Mouse (Mus musculus) embryonic facial prominence, embryonic 15.5 days (tissue): ENCODE measurements at regions not wholly inside any gene's neighbourhood (a gene's known extent, or its start where the extent isn't known, plus 50 kb on each side); places are given as distances from the start of the nearest gene placed in this dataset.
"Not testable (repeated sequence)": the region's sequence is repeated elsewhere in the genome, so short reads cannot be mapped to it uniquely, and the experiment has no call there.

ENCODE experiments used
- ATAC-seq: fragments of 200-750 bp; cut with Nextera tagmentation; 2 replicates; pipeline ENCODE4 v1.8.0; 2017; ENCODE audit warnings: low read depth, moderate TSS enrichment; ENCODE audit not compliant: insufficient number of reproducible peaks, low FRiP score, low TSS enrichment
- H3K27ac ChIP-seq: fragments of 300-500 bp; sonication (generic); replicated peaks from 2 replicates; pipeline ENCODE4 v1.5.1; 2015; ENCODE audit warnings: mild to moderate bottlenecking, inconsistent platforms
- H3K27me3 ChIP-seq: fragments of 300-500 bp; sonication (generic); 2 replicates; pipeline ENCODE4 v1.6.1; 2015; ENCODE audit warnings: inconsistent platforms
- H3K36me3 ChIP-seq: fragments of 300-500 bp; sonication (generic); 2 replicates; pipeline ENCODE4 v1.6.1; 2015; ENCODE audit warnings: mild to moderate bottlenecking, inconsistent platforms
- H3K4me1 ChIP-seq: fragments of 300-500 bp; sonication (generic); 2 replicates; pipeline ENCODE4 v1.6.1; 2015; ENCODE audit warnings: inconsistent platforms
- H3K4me2 ChIP-seq: fragments of 300-500 bp; sonication (generic); replicated peaks from 2 replicates; pipeline ENCODE4 v1.6.1; 2015; ENCODE audit warnings: mild to moderate bottlenecking, inconsistent platforms
- H3K4me3 ChIP-seq: fragments of 300-500 bp; sonication (generic); replicated peaks from 2 replicates; pipeline ENCODE4 v1.5.1; 2015; ENCODE audit warnings: mild to moderate bottlenecking, inconsistent platforms
- H3K9ac ChIP-seq: fragments of 300-500 bp; sonication (generic); 2 replicates; pipeline ENCODE4 v1.6.1; 2015; ENCODE audit warnings: inconsistent platforms
- H3K9me3 ChIP-seq: fragments of 300-500 bp; sonication (generic); replicated peaks from 2 replicates; pipeline ENCODE4 v1.6.1; 2016; ENCODE audit warnings: inconsistent platforms
- WGBS: fragments of 180-500 bp; shearing (Covaris S2); methylation state at CpG from one replicate; pipeline ENCODE4 v1.1.7; 2015; 5-methylcytosine and 5-hydroxymethylcytosine counted together

DNA sequence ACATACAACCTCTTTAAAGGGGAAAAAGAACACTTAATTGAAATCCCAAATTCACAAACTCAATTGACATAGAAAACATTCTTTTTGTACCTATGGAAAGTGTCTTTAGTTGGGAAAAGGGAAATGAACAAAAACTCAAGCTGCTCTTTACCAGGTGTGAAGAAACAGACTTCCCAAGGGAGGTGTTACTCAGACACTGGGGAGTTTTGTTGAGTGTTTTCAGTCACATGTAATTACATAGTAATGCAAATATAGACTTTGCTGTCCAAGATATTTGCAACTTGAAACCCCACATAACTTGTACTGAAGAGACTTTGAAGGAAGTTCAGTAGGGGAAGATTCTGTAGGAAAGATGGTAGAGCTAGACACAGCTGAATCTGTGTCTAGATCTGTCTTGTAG is 547.7 kb upstream of the Zfp960 start:
- Histone ChIP-seq H3K4me2 (no peak overlapping the region), H3K9ac (no peak overlapping the region), H3K9me3 (no peaks in the 10 kb centered on the region), H3K36me3 (no peaks in the 10 kb centered on the region), H3K27me3 (no peaks in the 10 kb centered on the region), H3K4me1 (no peaks in the 10 kb centered on the region), H3K27ac (no peak overlapping the region), H3K4me3 (no peak overlapping the region)
- ATAC-seq, result no peak

DNA sequence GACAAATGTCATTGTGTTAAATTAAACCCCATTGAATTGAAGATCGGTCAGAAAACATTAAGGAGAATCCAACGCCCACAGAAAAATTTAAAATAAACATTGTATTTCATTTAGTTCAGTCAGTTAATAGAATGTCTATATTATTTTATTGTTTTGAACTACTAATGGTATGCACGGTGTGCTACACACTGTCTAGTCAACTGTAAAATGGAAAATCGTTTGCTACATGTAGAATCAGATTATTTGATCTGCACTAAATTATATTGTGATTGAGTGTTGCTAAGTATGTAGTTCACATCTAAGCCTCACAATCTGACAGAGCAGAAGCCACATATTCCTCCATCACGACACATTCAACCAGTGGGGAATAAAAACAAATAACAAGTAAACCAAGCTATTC is 570.0 kb upstream of the Zfp960 start:
- 84% methylated on average over 5 of the region's 5 CpGs for WGBS
- Histone ChIP-seq H3K4me2 (no peak overlapping the region), H3K9ac (no peak overlapping the region), H3K4me3 (no peak overlapping the region), H3K9me3 (no peaks in the 10 kb centered on the region), H3K36me3 (no peaks in the 10 kb centered on the region), H3K27me3 (no peaks in the 10 kb centered on the region), H3K4me1 (no peaks in the 10 kb centered on the region), H3K27ac (no peak overlapping the region)
- no peak for ATAC-seq

GRCm38 (mm10) chr17:16493546-16493945 is 570.4 kb upstream of the Zfp960 start:
- Histone ChIP-seq H3K27ac (no peak overlapping the region), H3K4me3 (no peak overlapping the region), H3K9me3 (no peaks in the 10 kb centered on the region), H3K4me2 (no peak overlapping the region), H3K9ac (no peak overlapping the region), H3K27me3 (no peaks in the 10 kb centered on the region), H3K4me1 (no peaks in the 10 kb centered on the region), H3K36me3 (no peaks in the 10 kb centered on the region)
- WGBS, result 85% methylated on average over 2 of the region's 2 CpGs
- no peak for ATAC-seq

DNA sequence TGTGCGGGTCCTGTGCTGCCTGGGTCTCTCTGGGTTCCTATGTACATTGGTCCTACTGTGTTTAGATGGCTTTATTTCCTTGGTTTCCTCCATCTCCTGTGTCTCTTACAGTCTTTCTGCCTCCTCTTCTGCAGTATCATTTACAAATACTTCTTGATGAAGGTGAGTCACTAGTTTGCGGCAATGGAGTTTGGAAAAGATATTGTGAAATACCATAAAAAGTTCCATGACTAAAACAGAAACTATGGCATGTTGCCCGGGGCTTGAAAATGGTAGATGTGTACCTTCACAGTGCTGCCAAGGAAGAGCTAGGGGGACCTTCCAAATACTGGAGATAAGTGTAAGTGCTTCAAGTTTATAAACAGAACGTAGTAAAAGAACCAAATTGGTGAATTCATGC is 571.4 kb upstream of the Zfp960 start:
- ATAC-seq, result no peak
- 83% methylated on average over 4 of the region's 4 CpGs for WGBS
- Histone ChIP-seq H3K27ac (no peak overlapping the region), H3K4me1 (no peaks in the 10 kb centered on the region), H3K4me3 (no peak overlapping the region), H3K9ac (no peak overlapping the region), H3K36me3 (no peaks in the 10 kb centered on the region), H3K27me3 (no peaks in the 10 kb centered on the region), H3K9me3 (no peaks in the 10 kb centered on the region), H3K4me2 (no peak overlapping the region)

DNA sequence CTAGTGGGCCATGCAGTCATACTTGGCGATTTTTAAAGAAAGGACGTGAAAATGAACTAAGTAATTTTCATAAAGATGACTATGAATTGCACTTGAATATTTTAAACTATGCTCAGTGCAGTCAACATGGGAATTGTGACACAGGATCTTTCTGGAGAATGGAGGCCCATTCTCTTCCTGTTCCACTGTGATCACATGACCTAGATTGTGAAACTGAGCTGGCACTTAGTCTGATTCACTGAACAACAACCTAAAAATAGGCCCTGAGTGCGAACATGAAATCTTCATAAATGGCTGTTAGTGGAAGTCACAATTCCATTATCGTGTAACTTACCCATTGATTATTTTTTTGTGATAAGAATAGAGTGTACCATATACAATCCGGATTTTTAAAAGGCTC is 577.6 kb upstream of the Zfp960 start:
- no peak overlapping the region for H3K9ac ChIP-seq
- ATAC-seq, result no peak
- H3K4me3 ChIP-seq, result no peak overlapping the region
- H3K27me3 ChIP-seq, result no peaks in the 10 kb centered on the region
- no peaks in the 10 kb centered on the region for H3K36me3 ChIP-seq
- H3K9me3 ChIP-seq, result no peaks in the 10 kb centered on the region
- WGBS, result 89% methylated on average over 5 of the region's 5 CpGs
- H3K4me1 ChIP-seq, result no peaks in the 10 kb centered on the region
- H3K4me2 ChIP-seq, result no peak overlapping the region
- no peak overlapping the region for H3K27ac ChIP-seq

- Histone ChIP-seq H3K27ac (no peak overlapping the region), H3K4me1 (no peaks in the 10 kb centered on the region), H3K9me3 (no peaks in the 10 kb centered on the region), H3K27me3 (no peaks in the 10 kb centered on the region), H3K4me3 (no peak overlapping the region), H3K9ac (no peak overlapping the region), H3K36me3 (no peaks in the 10 kb centered on the region), H3K4me2 (no peak overlapping the region)
- WGBS, result 71% methylated on average over 2 of the region's 2 CpGs
- ATAC-seq, result no peak
Measured at GRCm38 (mm10) chr17:16483976-16484375, 579.9 kb upstream of the Zfp960 start.

DNA sequence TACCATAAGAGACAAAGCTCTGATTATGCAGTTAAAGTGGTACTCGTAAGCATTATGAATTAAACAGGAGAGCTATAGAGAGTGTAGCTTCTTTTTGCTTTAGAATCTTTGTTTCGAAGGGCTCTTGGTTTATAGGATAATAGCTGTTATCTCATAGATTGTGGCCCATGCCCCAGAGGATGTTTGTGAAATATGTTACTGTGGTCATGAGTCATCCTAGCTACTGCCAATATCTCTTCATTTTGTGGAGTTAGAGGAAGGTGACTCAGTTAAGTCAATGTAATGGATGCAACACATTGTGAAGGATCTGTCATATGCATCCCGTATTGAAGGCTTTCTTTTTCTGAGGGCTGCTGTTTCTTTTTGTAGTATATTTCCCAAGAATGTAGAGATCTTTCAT is 582.2 kb upstream of the Zfp960 start:
- Histone ChIP-seq H3K4me1 (no peaks in the 10 kb centered on the region), H3K9ac (no peak overlapping the region), H3K4me3 (no peak overlapping the region), H3K27ac (no peak overlapping the region), H3K36me3 (no peaks in the 10 kb centered on the region), H3K4me2 (no peak overlapping the region), H3K27me3 (no peaks in the 10 kb centered on the region), H3K9me3 (no peaks in the 10 kb centered on the region)
- ATAC-seq, result no peak
- 81% methylated on average over 3 of the region's 3 CpGs for WGBS

- Histone ChIP-seq H3K4me2 (no peak overlapping the region), H3K4me1 (no peaks in the 10 kb centered on the region), H3K27me3 (no peaks in the 10 kb centered on the region), H3K36me3 (no peaks in the 10 kb centered on the region), H3K9ac (no peak overlapping the region), H3K9me3 (no peaks in the 10 kb centered on the region), H3K4me3 (no peak overlapping the region), H3K27ac (no peak overlapping the region)
- WGBS, result 56% methylated on average over 1 of the region's 1 CpGs
- ATAC-seq, result no peak
Measured at GRCm38 (mm10) chr17:16480579-16480978, 583.3 kb upstream of the Zfp960 start.

GRCm38 (mm10) chr17:16461208-16461607 is 602.7 kb upstream of the Zfp960 start:
- H3K4me3 ChIP-seq, result no peak overlapping the region
- no peak overlapping the region for H3K9ac ChIP-seq
- H3K4me1 ChIP-seq, result no peaks in the 10 kb centered on the region
- H3K36me3 ChIP-seq, result no peaks in the 10 kb centered on the region
- H3K4me2 ChIP-seq, result no peak overlapping the region
- H3K27ac ChIP-seq, result no peak overlapping the region
- H3K9me3 ChIP-seq, result no peaks in the 10 kb centered on the region
- no peaks in the 10 kb centered on the region for H3K27me3 ChIP-seq
- no peak for ATAC-seq

DNA sequence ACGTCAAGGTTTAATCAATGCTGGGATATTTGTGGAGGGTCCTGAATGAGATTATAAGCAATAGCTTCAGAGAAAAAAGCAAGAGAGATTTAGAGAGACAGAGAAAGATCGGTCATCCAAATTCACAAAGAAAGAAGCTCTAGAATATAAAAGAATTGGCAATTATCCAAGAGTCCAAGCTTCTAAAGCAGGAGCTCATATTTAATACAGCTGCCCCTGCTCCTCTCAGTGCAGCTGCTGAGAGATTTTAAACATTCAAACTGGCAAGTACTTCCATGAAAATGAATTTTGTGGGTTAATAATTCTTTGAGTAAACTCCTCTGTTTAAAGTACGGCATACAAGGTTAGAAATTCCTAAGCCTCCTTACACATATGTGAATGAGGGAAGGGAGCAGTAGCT is 610.8 kb upstream of the Zfp960 start:
- Histone ChIP-seq H3K27ac (no peak overlapping the region), H3K4me3 (no peak overlapping the region), H3K9ac (no peak overlapping the region), H3K9me3 (no peaks in the 10 kb centered on the region), H3K36me3 (no peaks in the 10 kb centered on the region), H3K4me1 (no peaks in the 10 kb centered on the region), H3K4me2 (no peak overlapping the region), H3K27me3 (no peaks in the 10 kb centered on the region)
- 48% methylated on average over 3 of the region's 3 CpGs for WGBS
- ATAC-seq, result no peak; the same call in 1 of the 2 replicates

GRCm38 (mm10) chr17:16444562-16444961 is 613.7 kb upstream of the Rgmb start:
- Histone ChIP-seq H3K4me1 (no peaks in the 10 kb centered on the region), H3K9ac (no peak overlapping the region), H3K4me3 (no peak overlapping the region), H3K9me3 (no peaks in the 10 kb centered on the region), H3K4me2 (no peak overlapping the region), H3K27ac (no peak overlapping the region), H3K36me3 (no peaks in the 10 kb centered on the region), H3K27me3 (no peaks in the 10 kb centered on the region)
- 77% methylated on average over 3 of the region's 3 CpGs for WGBS
- ATAC-seq, result no peak

DNA sequence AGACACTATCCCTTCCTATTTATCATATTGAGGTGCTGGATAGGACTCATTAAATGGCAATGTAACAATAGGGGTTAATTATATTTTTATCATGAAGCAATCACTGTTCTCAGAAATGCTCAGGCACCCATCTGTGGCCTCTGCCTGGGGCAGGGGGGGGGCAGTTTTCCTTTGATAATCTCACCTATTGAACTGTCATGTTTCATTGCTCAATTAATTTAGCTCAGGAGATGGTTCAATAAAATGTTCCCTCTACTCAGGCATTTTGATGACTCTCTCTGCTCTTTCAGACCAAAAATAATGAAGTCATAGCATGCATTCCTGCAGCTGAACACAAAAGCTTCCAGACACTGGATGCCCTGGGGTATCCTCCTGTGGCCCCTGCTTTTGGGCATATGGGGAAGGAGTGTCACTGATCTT is 564.4 kb upstream of the Rgmb start:
- H3K9ac ChIP-seq, result no peak overlapping the region
- no peaks in the 10 kb centered on the region for H3K9me3 ChIP-seq
- H3K27me3 ChIP-seq, result no peaks in the 10 kb centered on the region
- no peaks in the 10 kb centered on the region for H3K4me1 ChIP-seq
- H3K4me3 ChIP-seq, result no peak overlapping the region
- no peak for ATAC-seq
- no peak overlapping the region for H3K27ac ChIP-seq
- H3K4me2 ChIP-seq, result no peak overlapping the region
- no peaks in the 10 kb centered on the region for H3K36me3 ChIP-seq

DNA sequence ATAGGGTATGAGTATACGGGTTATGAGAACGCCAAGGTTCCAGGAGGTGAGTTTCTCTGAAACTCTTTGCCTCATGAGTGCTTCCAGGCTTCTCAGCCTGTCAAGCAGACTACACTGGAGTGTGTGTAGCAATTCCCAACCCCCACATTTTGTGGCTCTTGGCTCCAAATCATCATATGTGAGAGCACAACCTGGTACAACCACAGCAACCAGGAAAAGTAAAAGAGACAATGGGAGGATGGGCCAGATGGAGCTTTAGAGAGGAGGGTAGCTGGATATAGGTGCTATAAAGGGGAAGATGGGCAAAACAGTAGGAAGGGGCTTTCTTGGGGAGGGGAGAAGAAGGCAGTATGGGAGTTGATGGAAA is 544.0 kb upstream of the Rgmb start:
- not testable (repeated sequence) for H3K4me2 ChIP-seq, H3K36me3 ChIP-seq, ATAC-seq, H3K9me3 ChIP-seq, H3K27ac ChIP-seq, H3K27me3 ChIP-seq, H3K4me1 ChIP-seq, H3K9ac ChIP-seq, H3K4me3 ChIP-seq
- WGBS, result 95% methylated on average over 2 of the region's 2 CpGs
